Mouse (Mus musculus): ENCODE data around the gene Zpbp2. TPM values are rescaled to one million over a fixed set of nuclear protein-coding genes. Genes with fewer than 3 reads are reported as not detected.

The Zpbp2 gene
- polyA plus RNA-seq (2017; shearing (Covaris generic)) = 4.4 TPM

GRCm38 (mm10) chr11:98550975-98551828 lies at the start of gene Zpbp2:
Gene Zpbp2 (plus strand): TSS chr11:98551097.

GRCm38 (mm10) chr11:98545711-98546231 lies 5.1 kb upstream of the Zpbp2 start, which contains the start of gene Ikzf3:
Gene Ikzf3 (minus strand): TSS chr11:98546031.

GRCm38 (mm10) chr11:98586892-98587563 lies 36.1 kb downstream of the Zpbp2 start, which contains the start of gene Ormdl3:
Gene Ormdl3 (minus strand): TSS chr11:98587368.

GRCm38 (mm10) chr11:98597991-98598390 lies 47.1 kb downstream of the Zpbp2 start, which contains the start of gene Lrrc3c:
Gene Lrrc3c (plus strand): TSS chr11:98598291.

Other genes starting within 250 kb of the Zpbp2 start
- not detected for gene Neurod2, start 221.4 kb upstream of the Zpbp2 start, polyA plus RNA-seq (2017; shearing (Covaris generic))
- gene Ppp1r1b, start 202.7 kb upstream of the Zpbp2 start, polyA plus RNA-seq (2017; shearing (Covaris generic)) = not detected
- 88.3 TPM for gene Stard3, start 192.7 kb upstream of the Zpbp2 start, polyA plus RNA-seq (2017; shearing (Covaris generic))
- gene Tcap, start 167.3 kb upstream of the Zpbp2 start, polyA plus RNA-seq (2017; shearing (Covaris generic)) = not detected
- not detected for gene Pnmt, start 164.6 kb upstream of the Zpbp2 start, polyA plus RNA-seq (2017; shearing (Covaris generic))
- 16.4 TPM for gene Pgap3, start 150.6 kb upstream of the Zpbp2 start, polyA plus RNA-seq (2017; shearing (Covaris generic))
- 0.45 TPM for gene Erbb2, start 138.6 kb upstream of the Zpbp2 start, polyA plus RNA-seq (2017; shearing (Covaris generic))
- gene Mien1, start 112.1 kb upstream of the Zpbp2 start, polyA plus RNA-seq (2017; shearing (Covaris generic)) = 179 TPM
- 7.2 TPM for gene Grb7, start 104.7 kb upstream of the Zpbp2 start, polyA plus RNA-seq (2017; shearing (Covaris generic))
- 76.7 TPM for gene Ikzf3, start 5.1 kb upstream of the Zpbp2 start, polyA plus RNA-seq (2017; shearing (Covaris generic))
- 96.0 TPM for gene Ormdl3, start 36.3 kb downstream of the Zpbp2 start, polyA plus RNA-seq (2017; shearing (Covaris generic))
- gene Lrrc3c, start 47.2 kb downstream of the Zpbp2 start, polyA plus RNA-seq (2017; shearing (Covaris generic)) = not detected
- gene Gm12355, start 74.6 kb downstream of the Zpbp2 start, polyA plus RNA-seq (2017; shearing (Covaris generic)) = 4.4 TPM
- gene Gsdma3, start 75.3 kb downstream of the Zpbp2 start, polyA plus RNA-seq (2017; shearing (Covaris generic)) = not detected
- not detected for gene Gsdma2, start 95.7 kb downstream of the Zpbp2 start, polyA plus RNA-seq (2017; shearing (Covaris generic))
- gene Gsdma, start 113.3 kb downstream of the Zpbp2 start, polyA plus RNA-seq (2017; shearing (Covaris generic)) = not detected
- 115 TPM for gene Psmd3, start 131.5 kb downstream of the Zpbp2 start, polyA plus RNA-seq (2017; shearing (Covaris generic))
- not detected for gene Csf3, start 150.2 kb downstream of the Zpbp2 start, polyA plus RNA-seq (2017; shearing (Covaris generic))
- 70.6 TPM for gene Med24, start 178.3 kb downstream of the Zpbp2 start, polyA plus RNA-seq (2017; shearing (Covaris generic))
- 6.0 TPM for gene Thra, start 189.5 kb downstream of the Zpbp2 start, polyA plus RNA-seq (2017; shearing (Covaris generic))
- gene Nr1d1, start 224.2 kb downstream of the Zpbp2 start, polyA plus RNA-seq (2017; shearing (Covaris generic)) = 10.0 TPM
- 14.0 TPM for gene Msl1, start 244.4 kb downstream of the Zpbp2 start, polyA plus RNA-seq (2017; shearing (Covaris generic))